Mouse (Mus musculus) 416B (cell line): ENCODE measurements around the gene Chst12.
A peak's percentile ranks its signal among the peaks of the same experiment; 100 is the strongest.

Experiments
- DNase-seq: peaks from one replicate; pipeline ENCODE4 v3.0.0; 2011; ENCODE audit warnings: low read depth

Chst12 gene

GRCm38 (mm10) chr5:140517159-140517920, 12.0 kb downstream of the Chst12 start:
- no peak for DNase-seq

DNA sequence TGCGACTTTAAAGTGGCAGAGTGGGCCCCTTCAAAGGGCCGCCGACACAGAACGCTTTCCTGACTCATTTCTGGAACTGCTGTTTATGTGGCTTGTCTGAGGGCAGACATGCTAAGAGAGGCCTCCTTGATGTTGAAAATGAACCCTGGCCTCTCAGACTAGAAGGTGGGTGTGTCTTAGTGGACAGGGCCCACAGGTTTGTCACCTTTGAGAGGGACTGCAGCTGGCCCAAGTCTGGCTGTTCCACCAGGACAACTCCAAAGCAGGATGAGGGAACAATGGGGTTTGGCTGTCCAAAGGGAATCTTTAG, 12.5 kb downstream of the Chst12 start:
- no peak for DNase-seq

- peak; percentile 74 for DNase-seq
Observed at GRCm38 (mm10) chr5:140521196-140521595, 15.8 kb downstream of the Chst12 start.

- DNase-seq = no peak
Observed at GRCm38 (mm10) chr5:140526754-140527153, 21.4 kb downstream of the Chst12 start.

DNA sequence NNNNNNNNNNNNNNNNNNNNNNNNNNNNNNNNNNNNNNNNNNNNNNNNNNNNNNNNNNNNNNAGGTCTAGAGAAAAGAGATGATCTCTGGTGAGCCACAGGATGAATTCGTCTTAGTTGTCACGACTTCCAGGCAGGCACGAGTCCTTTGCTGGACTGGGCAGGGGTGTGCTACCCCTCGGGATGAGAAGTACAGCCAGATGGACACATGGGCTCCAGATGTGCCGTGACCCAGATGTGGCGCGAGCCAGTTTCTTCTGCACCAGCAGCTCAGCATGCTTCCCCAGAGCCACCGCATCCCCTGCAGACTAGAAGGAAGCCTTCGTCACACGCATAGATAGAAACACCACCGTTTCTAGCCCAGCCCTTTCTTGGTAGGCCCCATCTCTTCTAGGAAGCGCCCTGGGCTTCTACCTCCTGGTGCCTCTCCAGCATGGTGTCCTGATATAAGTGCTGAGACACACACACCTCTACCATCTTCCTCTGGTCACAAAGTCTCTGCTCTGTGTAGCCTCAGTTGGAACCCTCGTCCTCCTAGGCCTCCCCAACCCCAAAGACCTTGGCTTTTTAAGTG, 32.8 kb downstream of the Chst12 start:
- DNase-seq = no peak

GRCm38 (mm10) chr5:140540106-140540505, 34.8 kb downstream of the Chst12 start:
- peak; percentile 81 for DNase-seq

DNA sequence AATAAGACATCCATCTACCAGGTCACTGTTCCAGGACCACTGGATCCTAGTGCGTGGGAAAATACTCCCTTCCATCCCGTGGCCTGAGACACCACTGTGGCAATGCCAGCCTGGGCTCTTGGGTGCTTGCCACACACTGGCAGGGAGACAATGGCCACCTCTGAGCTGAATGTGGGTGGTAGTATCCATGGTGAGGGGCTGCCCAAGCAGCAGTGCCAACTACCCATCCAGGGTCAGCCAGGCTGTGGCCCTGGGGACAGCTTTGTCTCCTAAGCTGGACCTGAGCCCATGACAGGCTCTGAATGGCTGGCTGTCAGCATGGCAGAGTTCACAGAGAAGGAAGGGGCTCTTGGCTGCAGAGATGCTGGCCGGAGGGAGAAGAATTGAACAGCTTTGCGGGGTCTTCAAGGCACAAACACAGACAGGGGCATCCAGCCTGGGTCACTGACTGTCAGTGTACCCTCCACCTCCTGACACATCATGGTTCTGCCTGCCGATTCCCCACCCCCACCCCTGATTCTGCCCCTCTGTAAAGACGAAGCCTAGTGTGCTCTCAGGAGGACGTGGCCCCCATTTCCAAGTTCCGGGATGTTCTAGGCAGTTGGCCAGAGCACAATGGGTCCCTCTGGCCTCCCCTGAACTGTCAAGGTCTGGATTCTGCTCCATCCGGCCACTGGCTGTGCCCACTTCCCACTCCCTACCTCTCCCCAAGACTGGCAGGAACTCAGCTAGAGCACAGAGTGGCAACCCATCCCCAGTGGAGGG, 37.6 kb downstream of the Chst12 start:
- DNase-seq = no peak

DNA sequence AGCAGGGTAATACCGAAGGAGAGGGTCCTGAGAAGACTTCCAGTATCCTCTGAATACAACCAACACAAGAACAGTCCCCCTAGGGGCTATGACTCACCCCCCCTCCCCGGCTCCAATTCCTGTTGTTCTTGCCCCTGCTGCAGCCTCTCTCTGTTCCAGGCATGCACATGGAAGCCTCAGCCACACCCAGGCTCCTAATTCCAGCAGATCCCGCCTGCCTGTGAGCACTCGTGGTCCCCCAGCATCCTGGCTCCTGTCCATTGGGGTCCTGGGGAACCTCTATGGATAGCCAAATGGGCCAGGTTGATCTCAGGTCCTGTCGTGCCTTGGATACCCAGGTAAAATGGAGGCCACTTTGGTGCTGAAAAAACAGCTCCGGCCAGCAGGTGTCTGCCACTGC, 40.3 kb downstream of the Chst12 start:
- DNase-seq = no peak

- no peak for DNase-seq
Observed at GRCm38 (mm10) chr5:140546332-140546731, 41.0 kb downstream of the Chst12 start.

DNA sequence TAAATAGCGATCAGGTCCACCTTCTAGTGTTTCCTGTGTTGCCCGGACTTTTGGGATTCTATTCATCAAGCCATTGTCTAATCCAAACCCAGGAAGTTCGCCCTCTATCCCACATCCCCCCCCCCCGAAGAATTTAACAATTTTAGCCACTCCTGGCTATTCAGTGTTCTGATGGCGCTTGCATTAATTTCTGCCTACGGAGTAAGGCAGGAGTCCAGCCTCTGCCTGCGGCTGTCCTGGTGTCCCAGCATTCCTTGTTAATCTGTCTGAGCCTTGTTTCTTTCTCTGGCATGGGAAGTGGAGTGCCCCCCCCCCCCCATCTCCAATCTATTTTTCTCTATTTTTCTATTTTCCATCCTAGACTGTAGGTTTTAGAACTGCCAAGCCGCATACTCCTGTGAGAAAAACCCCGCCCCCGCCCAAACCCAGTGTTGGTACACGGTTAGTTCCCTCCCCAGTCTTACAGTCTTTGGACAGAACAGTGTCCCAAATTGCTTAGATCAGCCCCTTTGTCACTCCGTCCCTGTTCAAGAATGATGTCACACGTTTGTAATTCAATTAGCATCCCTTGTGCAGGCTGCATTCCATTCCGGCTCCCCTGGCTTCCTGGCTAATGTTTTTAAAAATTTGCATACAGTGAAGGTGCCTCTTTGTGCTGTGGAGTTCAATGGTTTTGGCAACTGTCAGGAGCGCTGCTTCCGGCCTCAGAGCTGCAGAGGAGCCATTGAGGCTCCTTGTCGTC, 44.1 kb downstream of the Chst12 start:
- no peak for DNase-seq

DNA sequence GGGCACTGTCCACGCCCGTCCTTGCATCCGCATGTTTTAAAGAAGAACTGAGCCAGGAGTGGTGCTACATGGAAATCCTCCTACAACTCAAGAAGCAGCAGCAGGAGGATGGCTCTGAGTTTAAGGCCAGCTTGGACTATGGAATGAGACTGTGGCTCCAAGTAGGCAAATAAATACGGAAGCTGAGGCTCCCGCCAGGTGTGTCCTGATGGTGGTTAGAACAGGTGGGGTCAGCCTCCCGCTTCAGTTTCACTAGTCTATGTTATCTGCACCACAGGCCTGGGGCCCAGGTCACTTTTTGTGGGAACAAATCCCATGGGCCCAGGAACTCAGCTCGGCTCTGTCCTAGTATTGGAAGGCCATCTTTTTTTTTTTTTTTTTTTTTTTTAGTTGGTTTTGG, 48.4 kb downstream of the Chst12 start:
- no peak for DNase-seq

- DNase-seq = no peak
Observed at GRCm38 (mm10) chr5:140556859-140557258, 51.5 kb downstream of the Chst12 start.

DNA sequence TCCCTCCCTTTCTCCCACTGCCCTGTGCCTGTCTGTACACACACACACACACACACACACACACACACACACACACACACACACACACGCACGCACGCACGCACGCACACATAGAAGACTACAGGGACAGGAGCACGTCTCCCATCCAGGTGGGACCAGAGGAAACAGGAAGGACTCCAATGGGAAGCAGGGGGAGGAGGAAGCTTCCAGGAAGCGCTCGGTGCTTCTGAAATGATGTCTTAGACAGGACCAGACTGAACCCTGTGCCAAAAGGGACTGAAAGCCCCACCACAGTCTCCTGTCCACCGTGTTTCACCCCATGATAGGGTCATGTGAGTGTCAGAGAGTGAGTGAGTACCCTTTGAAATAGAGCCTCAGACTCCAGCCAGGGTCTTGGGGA, 57.3 kb downstream of the Chst12 start:
- no peak for DNase-seq

DNA sequence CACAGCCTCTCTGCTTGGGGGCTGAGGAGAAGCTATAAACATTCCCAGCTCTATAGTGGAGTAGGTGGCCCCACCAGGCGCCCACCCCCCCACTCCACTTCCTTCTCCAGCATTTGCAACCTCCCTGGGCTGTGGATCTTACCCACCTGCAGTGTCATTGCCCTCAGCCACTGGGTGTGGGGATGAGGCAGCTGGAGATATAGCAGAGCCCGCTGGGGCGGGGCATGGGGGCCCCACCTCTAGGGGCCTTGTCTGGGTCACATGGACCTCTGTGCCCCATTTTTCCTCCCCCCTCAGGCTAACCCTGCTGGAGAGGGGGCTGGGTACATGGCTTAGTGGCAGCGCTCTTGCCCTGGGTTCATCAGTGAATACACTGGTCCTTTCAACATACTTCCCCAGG, 59.5 kb downstream of the Chst12 start, which contains the start of gene Grifin:
Gene Grifin (minus strand): TSS at position 176 of the 400 bp plus-strand sequence.
- DNase-seq = no peak

- no peak for DNase-seq
Observed at GRCm38 (mm10) chr5:140565451-140565850, 60.1 kb downstream of the Chst12 start.

GRCm38 (mm10) chr5:140565856-140566255, 60.5 kb downstream of the Chst12 start:
- peak; percentile 40 for DNase-seq

GRCm38 (mm10) chr5:140566271-140566670, 60.9 kb downstream of the Chst12 start:
- DNase-seq = no peak

GRCm38 (mm10) chr5:140567321-140567720, 62.0 kb downstream of the Chst12 start:
- DNase-seq = peak; percentile 89

DNA sequence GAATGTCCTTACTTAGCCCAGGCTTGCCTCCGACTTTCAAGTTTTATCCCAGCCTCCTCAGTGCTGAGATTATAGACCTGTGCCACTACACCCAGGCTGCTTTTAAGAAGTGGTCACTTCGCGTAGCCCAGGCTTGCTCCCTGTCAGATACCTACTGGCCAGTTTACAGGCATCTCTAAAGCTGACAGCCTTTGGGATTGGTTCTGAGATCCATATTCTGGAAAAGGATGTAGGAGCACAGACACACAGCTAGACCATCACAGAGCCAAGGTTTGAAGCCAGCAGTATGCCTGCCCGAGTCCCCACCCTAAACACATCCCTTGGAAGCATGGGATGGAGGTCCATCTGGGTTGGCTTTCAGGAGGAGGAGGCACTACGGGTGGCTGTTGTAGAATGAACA, 62.4 kb downstream of the Chst12 start:
- DNase-seq = no peak

DNA sequence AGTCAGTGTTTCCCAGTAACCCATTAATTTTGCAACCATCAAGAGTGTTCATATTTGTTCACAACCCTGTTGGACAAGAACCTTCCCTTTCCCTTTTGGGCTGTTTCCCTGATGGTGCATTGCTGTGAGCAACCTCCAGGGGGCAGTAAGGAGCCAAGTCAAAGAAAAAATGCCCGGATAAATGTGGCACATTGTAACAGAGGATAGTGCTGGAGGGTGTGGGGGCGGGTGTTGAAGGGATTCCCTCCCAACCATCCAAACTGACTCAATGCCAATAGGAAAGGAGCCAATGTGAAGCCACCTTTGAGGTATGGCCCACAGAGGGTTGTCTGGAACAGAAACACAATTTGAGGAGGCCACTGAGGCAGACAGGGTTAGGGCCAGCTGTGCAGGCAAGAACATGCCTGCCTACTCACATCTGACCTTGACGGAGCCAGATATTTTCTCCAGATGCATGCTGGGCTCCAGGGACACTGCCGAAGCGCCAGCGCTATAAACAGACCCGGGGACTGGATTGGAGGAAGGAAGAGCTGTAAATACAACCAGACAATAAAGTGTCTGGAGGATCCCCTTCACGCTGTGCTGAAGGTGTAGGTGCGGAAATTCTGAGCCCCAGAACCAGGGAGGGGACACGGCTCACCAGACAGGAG, 63.1 kb downstream of the Chst12 start:
- peak; percentile 76 for DNase-seq

DNA sequence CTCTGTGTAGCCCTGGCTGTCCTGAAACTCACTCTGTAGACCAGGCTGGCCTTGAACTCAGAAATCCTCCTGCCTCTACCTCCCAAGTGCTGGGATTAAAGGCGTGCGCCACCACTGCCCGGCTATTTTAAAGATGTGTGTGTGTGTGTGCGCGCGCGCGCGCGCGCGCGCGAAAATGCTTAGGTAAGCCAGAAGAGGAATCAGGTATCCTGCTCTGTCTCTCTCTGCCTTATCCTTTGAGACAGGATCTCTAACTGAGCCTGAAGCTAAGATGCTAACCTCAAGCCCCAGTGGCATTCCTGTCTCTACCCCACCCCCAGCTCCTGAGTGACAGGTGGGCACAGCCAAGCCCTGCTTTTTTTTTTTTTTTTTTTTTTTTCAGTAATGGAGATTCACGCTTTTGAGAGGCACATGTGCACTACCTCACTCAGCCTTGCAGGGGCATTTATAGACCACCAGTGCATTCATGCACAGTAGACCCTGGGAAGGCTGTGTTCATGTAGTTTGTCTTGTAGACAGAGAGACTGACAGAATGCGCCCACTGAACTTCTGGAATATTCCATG, 63.8 kb downstream of the Chst12 start:
- DNase-seq = no peak
